Mouse (Mus musculus): Measurements from ENCODE around the gene Gm21958. TPM values are rescaled to one million over a fixed set of nuclear protein-coding genes. Genes with fewer than 3 reads are reported as not detected.

Gm21958 gene
- polyA plus RNA-seq, 1 experiment from 2014 or later: not detected

- no peak for ATAC-seq
- peaks cover 46% of the 10 kb centered on the region for H3K36me3 ChIP-seq (ENCODE audit: poor library complexity, severe bottlenecking)
- 57% methylated on average over 18 of the region's 18 CpGs for WGBS
Measured at GRCm38 (mm10) chr3:54736101-54736927, 22.2 kb upstream of the Gm21958 start.

GRCm38 (mm10) chr3:54735247-54736046 lies 21.3 kb upstream of the Gm21958 start, which contains the start of the genes Exosc8 and Alg5:
Gene Exosc8 (minus strand): TSS chr3:54735393.
Gene Alg5 (plus strand): TSS chr3:54735539.
- Histone ChIP-seq H3K4me1 (peaks cover 12% of the 10 kb centered on the region), H3K27ac (peak within 1 kb of the TSS; percentile 98), H3K4me3 (peak within 1 kb of the TSS; percentile 83), H3K27me3 (no peaks in the 10 kb centered on the region), H3K4me2 (peak within 1 kb of the TSS; percentile 90), H3K36me3 (ENCODE audit: poor library complexity, severe bottlenecking) (peaks cover 46% of the 10 kb centered on the region), H3K9ac (peak within 1 kb of the TSS; percentile 93), H3K9me3 (replicated peaks) (no peaks in the 10 kb centered on the region)
- peak; percentile 94 for ATAC-seq
- WGBS: under 1% methylated on average over 54 of the region's 65 CpGs

More at GRCm38 (mm10) chr3:54736101-54736927, 22.2 kb upstream of the Gm21958 start:
- Histone ChIP-seq H3K4me2 (peak overlapping the region; percentile 90), H3K9me3 (replicated peaks) (no peaks in the 10 kb centered on the region), H3K4me3 (peak overlapping the region; percentile 83), H3K27ac (peak overlapping the region; percentile 98), H3K9ac (peak overlapping the region; percentile 93), H3K27me3 (no peaks in the 10 kb centered on the region), H3K4me1 (peaks cover 12% of the 10 kb centered on the region)

- peak overlapping the region; percentile 83 for H3K4me3 ChIP-seq
- peak; percentile 96 for ATAC-seq
- H3K9me3 ChIP-seq (replicated peaks): no peaks in the 10 kb centered on the region
- H3K36me3 ChIP-seq (ENCODE audit: poor library complexity, severe bottlenecking): peaks cover 46% of the 10 kb centered on the region
- peaks cover 12% of the 10 kb centered on the region for H3K4me1 ChIP-seq
- peak overlapping the region; percentile 90 for H3K4me2 ChIP-seq
- peak overlapping the region; percentile 93 for H3K9ac ChIP-seq
- H3K27me3 ChIP-seq: no peaks in the 10 kb centered on the region
- WGBS: under 1% methylated on average over 73 of the region's 84 CpGs
- peak overlapping the region; percentile 98 for H3K27ac ChIP-seq
Measured at GRCm38 (mm10) chr3:54734411-54735246, 20.5 kb upstream of the Gm21958 start.

- no peak overlapping the region for H3K27ac ChIP-seq
- H3K4me3 ChIP-seq: no peak overlapping the region
- H3K4me2 ChIP-seq: no peak overlapping the region
- peaks cover 12% of the 10 kb centered on the region for H3K4me1 ChIP-seq
- no peaks in the 10 kb centered on the region for H3K9me3 ChIP-seq (replicated peaks)
- whole genome bisulfite sequencing: 92% methylated on average over 4 of the region's 4 CpGs
- H3K36me3 ChIP-seq (ENCODE audit: poor library complexity, severe bottlenecking): peaks cover 56% of the 10 kb centered on the region
- no peak for ATAC-seq
- H3K27me3 ChIP-seq: no peaks in the 10 kb centered on the region
- no peak overlapping the region for H3K9ac ChIP-seq
Measured at GRCm38 (mm10) chr3:54732371-54732770, 18.2 kb upstream of the Gm21958 start.

- 95% methylated on average over 8 of the region's 8 CpGs for WGBS
- Histone ChIP-seq H3K9ac (no peak overlapping the region), H3K4me1 (peaks cover 12% of the 10 kb centered on the region), H3K4me2 (no peak overlapping the region), H3K36me3 (ENCODE audit: poor library complexity, severe bottlenecking) (peaks cover 63% of the 10 kb centered on the region), H3K9me3 (replicated peaks) (no peaks in the 10 kb centered on the region), H3K27ac (no peak overlapping the region), H3K4me3 (no peak overlapping the region), H3K27me3 (no peaks in the 10 kb centered on the region)
- no peak for ATAC-seq
Measured at GRCm38 (mm10) chr3:54731626-54732150, 17.5 kb upstream of the Gm21958 start.

- Histone ChIP-seq H3K9me3 (replicated peaks) (no peaks in the 10 kb centered on the region), H3K4me2 (no peak overlapping the region), H3K9ac (no peak overlapping the region), H3K27ac (no peak overlapping the region), H3K27me3 (no peaks in the 10 kb centered on the region), H3K4me1 (no peaks in the 10 kb centered on the region), H3K4me3 (no peak overlapping the region), H3K36me3 (ENCODE audit: poor library complexity, severe bottlenecking) (peaks cover 81% of the 10 kb centered on the region)
- no peak for ATAC-seq
- WGBS: 96% methylated on average over 6 of the region's 6 CpGs
Measured at GRCm38 (mm10) chr3:54728100-54728499, 13.9 kb upstream of the Gm21958 start.

- no peak overlapping the region for H3K27ac ChIP-seq
- no peak for ATAC-seq
- H3K9me3 ChIP-seq (replicated peaks): no peaks in the 10 kb centered on the region
- no peak overlapping the region for H3K4me2 ChIP-seq
- peaks cover 81% of the 10 kb centered on the region for H3K36me3 ChIP-seq (ENCODE audit: poor library complexity, severe bottlenecking)
- no peaks in the 10 kb centered on the region for H3K27me3 ChIP-seq
- H3K4me3 ChIP-seq: no peak overlapping the region
- no peaks in the 10 kb centered on the region for H3K4me1 ChIP-seq
- WGBS: 97% methylated on average over 2 of the region's 2 CpGs
- no peak overlapping the region for H3K9ac ChIP-seq
Measured at GRCm38 (mm10) chr3:54727588-54727987, 13.4 kb upstream of the Gm21958 start.

GRCm38 (mm10) chr3:54725344-54725743 lies 11.2 kb upstream of the Gm21958 start:
- Histone ChIP-seq H3K27me3 (no peaks in the 10 kb centered on the region), H3K4me1 (no peaks in the 10 kb centered on the region), H3K4me3 (no peak overlapping the region), H3K27ac (no peak overlapping the region), H3K36me3 (ENCODE audit: poor library complexity, severe bottlenecking) (peaks cover 80% of the 10 kb centered on the region), H3K9ac (no peak overlapping the region), H3K4me2 (no peak overlapping the region), H3K9me3 (replicated peaks) (no peaks in the 10 kb centered on the region)
- ATAC-seq: no peak
- 96% methylated on average over 2 of the region's 2 CpGs for WGBS

- Histone ChIP-seq H3K9ac (no peak overlapping the region), H3K4me1 (no peaks in the 10 kb centered on the region), H3K27ac (no peak overlapping the region), H3K4me3 (no peak overlapping the region), H3K27me3 (no peaks in the 10 kb centered on the region), H3K4me2 (no peak overlapping the region), H3K9me3 (replicated peaks) (no peaks in the 10 kb centered on the region), H3K36me3 (ENCODE audit: poor library complexity, severe bottlenecking) (peaks cover 70% of the 10 kb centered on the region)
- 90% methylated on average over 10 of the region's 10 CpGs for WGBS
- ATAC-seq: no peak
Measured at GRCm38 (mm10) chr3:54723741-54724500, 9.8 kb upstream of the Gm21958 start.

GRCm38 (mm10) chr3:54718947-54719346 lies 4.8 kb upstream of the Gm21958 start:
- Histone ChIP-seq H3K27me3 (no peaks in the 10 kb centered on the region), H3K4me2 (no peak overlapping the region), H3K4me1 (no peaks in the 10 kb centered on the region), H3K9me3 (replicated peaks) (no peaks in the 10 kb centered on the region), H3K27ac (no peak overlapping the region), H3K9ac (no peak overlapping the region), H3K4me3 (no peak overlapping the region), H3K36me3 (ENCODE audit: poor library complexity, severe bottlenecking) (peaks cover 80% of the 10 kb centered on the region)
- ATAC-seq: no peak
- 66% methylated on average over 3 of the region's 3 CpGs for WGBS

GRCm38 (mm10) chr3:54717348-54717747 lies 3.2 kb upstream of the Gm21958 start:
- Histone ChIP-seq H3K27ac (no peak overlapping the region), H3K36me3 (ENCODE audit: poor library complexity, severe bottlenecking) (peaks cover 71% of the 10 kb centered on the region), H3K4me1 (no peaks in the 10 kb centered on the region), H3K27me3 (no peaks in the 10 kb centered on the region), H3K4me3 (no peak overlapping the region), H3K9me3 (replicated peaks) (no peaks in the 10 kb centered on the region), H3K4me2 (no peak overlapping the region), H3K9ac (no peak overlapping the region)
- WGBS: 82% methylated on average over 6 of the region's 6 CpGs
- ATAC-seq: no peak
